Mouse (Mus musculus) stomach, adult 2 months (tissue): ENCODE measurements around the gene Rhox3h. TPM values are rescaled to one million over a fixed set of nuclear protein-coding genes. Genes with fewer than 3 reads are reported as not detected.

Experiments used
- polyA plus RNA-seq: library from polyadenylated mRNA; depleted of rRNA; stranded (reverse); fragments of >200 nt; gene quantifications from 2 replicates; pipeline ENCODE4 v1.2.3, GENCODE M21; 2012; rRNA removed

The Rhox3h gene
- polyA plus RNA-seq = not detected in 2 replicates

DNA sequence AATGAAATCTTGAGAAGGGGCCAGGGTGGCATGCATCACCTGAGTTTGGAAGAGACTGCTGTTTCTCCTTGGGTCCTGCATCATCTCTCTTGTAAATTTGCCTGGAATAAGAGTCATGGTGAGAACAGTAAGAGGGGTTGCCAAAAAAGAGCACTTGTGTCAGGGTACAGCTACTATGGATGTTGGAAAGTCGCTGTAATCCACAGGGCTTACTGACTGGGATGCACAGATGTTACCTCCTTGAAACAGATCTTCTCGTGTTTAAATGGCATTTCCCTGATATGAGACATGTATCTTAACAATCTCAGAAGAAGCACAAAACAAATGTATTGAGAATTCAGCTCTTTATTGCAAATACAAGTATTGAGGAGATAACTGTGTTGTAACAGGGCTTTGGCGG lies at the start of gene Rhox3h:
Gene Rhox3h (minus strand): TSS at position 101 of the 400 bp plus-strand sequence.

DNA sequence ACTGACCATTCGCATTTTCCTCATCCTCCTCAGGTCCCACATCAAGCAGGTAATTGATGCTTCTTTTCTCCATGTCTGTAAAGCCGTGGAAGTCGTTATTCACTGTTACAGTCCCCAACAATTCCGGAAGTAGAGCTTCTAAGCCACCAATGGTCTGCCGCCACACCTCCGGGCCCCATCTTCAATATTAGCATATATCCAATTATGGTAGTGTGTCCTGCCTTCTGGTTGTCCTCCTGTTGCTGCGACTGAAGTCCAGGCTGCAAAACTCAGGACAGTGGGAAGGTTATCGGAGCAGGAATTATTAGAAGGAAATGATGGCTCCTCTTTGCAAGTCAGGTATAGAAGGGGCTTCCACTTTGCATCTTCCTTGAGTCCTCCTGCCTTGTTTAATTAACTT lies 4.6 kb upstream of the Rhox3h start, which contains the start of gene Rhox2h:
Gene Rhox2h (minus strand): TSS at position 101 of the 400 bp plus-strand sequence.

DNA sequence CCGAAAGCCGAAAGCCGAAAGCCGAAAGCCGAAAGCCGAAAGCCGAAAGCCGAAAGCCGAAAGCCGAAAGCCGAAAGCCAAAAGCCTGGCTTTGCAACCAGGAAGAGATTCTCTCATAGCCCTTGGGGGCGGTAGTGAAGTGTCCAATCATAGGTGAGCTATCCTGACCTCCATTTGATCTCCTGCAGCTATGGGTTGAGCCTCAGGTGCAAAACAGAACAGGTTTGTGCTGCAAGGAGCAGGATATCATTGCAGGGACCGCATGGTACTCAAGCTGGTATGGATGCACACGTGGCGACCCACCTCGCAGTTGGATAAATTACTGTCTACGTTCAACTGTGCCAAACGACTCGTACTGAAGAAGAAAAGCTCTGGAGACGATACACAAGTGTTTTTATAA lies 17.3 kb downstream of the Rhox3h start, which contains the start of gene Rhox4g:
Gene Rhox4g (minus strand): TSS at position 101 of the 400 bp plus-strand sequence.

DNA sequence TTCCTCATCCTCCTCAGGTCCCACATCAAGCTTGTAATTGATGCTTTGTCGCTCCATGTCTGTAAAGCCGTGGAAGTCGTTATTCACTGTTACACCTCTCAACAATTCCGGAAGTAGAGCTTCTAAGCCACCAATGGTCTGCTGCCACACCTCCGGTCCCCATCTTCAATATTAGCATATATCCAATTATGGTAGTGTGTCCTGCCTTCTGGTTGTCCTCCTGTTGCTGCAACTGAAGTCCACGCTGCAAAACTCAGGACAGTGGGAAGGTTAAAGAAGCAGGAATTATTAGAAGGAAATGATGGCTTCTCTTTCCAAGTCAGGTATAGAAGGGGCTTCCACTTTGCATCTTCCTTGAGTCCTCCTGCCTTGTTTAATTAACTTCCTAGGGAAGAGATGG lies 25.2 kb downstream of the Rhox3h start, which contains the start of gene Rhox2g:
Gene Rhox2g (minus strand): TSS at position 101 of the 400 bp plus-strand sequence.

DNA sequence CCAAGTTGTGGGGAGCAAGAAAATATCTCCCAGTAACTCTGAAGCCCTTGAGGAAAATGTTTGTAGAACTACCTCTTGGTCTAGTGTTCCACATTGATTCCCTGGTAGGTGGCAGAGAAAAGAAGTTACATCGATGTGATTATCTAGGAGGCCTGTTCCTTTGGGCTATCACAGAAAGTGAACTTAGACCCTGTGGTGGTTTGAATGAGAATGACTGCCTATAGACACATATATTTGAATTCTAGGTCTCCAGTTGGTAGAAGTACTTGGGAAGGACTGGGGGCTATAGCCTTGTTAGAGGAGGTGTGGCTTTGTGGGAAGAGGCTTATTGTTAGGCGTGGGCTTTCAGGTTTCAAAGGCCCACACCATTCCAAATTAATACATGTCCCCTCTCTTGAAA lies 40.1 kb downstream of the Rhox3h start, which contains the start of gene Rhox3g:
Gene Rhox3g (minus strand): TSS at position 101 of the 400 bp plus-strand sequence.

Other genes starting within 250 kb of the Rhox3h start
- not detected in 2 replicates for gene Rhox4b, start 236.3 kb downstream of the Rhox3h start, polyA plus RNA-seq
- gene Rhox2c, start 215.1 kb downstream of the Rhox3h start, polyA plus RNA-seq = not detected in 2 replicates
- not detected in 2 replicates for gene Rhox3c, start 210.2 kb downstream of the Rhox3h start, polyA plus RNA-seq
- not detected in 2 replicates for gene Rhox4c, start 188.4 kb downstream of the Rhox3h start, polyA plus RNA-seq
- gene Rhox2d, start 175.3 kb downstream of the Rhox3h start, polyA plus RNA-seq = not detected in 2 replicates
- gene Rhox4d, start 154.4 kb downstream of the Rhox3h start, polyA plus RNA-seq = not detected in 2 replicates
- not detected in 2 replicates for gene Rhox2e, start 138.3 kb downstream of the Rhox3h start, polyA plus RNA-seq
- gene Rhox3e, start 126.7 kb downstream of the Rhox3h start, polyA plus RNA-seq = not detected in 2 replicates
- not detected in 2 replicates for gene Rhox4e, start 111.4 kb downstream of the Rhox3h start, polyA plus RNA-seq
- not detected in 2 replicates for gene Rhox2f, start 97.4 kb downstream of the Rhox3h start, polyA plus RNA-seq
- gene Rhox3f, start 87.8 kb downstream of the Rhox3h start, polyA plus RNA-seq = not detected in 2 replicates
- gene Rhox4f, start 61.1 kb downstream of the Rhox3h start, polyA plus RNA-seq = not detected in 2 replicates
- not detected in 2 replicates for gene Rhox3g, start 40.2 kb downstream of the Rhox3h start, polyA plus RNA-seq
- gene Rhox2g, start 25.3 kb downstream of the Rhox3h start, polyA plus RNA-seq = not detected in 2 replicates
- gene Rhox4g, start 17.4 kb downstream of the Rhox3h start, polyA plus RNA-seq = not detected in 2 replicates
- gene Rhox2h, start 4.5 kb upstream of the Rhox3h start, polyA plus RNA-seq = not detected in 2 replicates
- gene Rhox5, start 136.1 kb upstream of the Rhox3h start, polyA plus RNA-seq = not detected in 2 replicates
- not detected in 2 replicates for gene Rhox6, start 158.1 kb upstream of the Rhox3h start, polyA plus RNA-seq
- gene Rhox7a, start 162.9 kb upstream of the Rhox3h start, polyA plus RNA-seq = not detected in 2 replicates
- gene Rhox8, start 210.2 kb upstream of the Rhox3h start, polyA plus RNA-seq = not detected in 2 replicates
- gene Rhox7b, start 228.5 kb upstream of the Rhox3h start, polyA plus RNA-seq = not detected in 2 replicates
- gene Rhox9, start 233.0 kb upstream of the Rhox3h start, polyA plus RNA-seq = not detected in 2 replicates